Mouse (Mus musculus): ENCODE measurements at regions not wholly inside any gene's neighbourhood (a gene's known extent, or its start where the extent isn't known, plus 50 kb on each side); places are given as distances from the start of the nearest gene placed in this dataset.
A peak's percentile ranks its signal among the peaks of the same experiment; 100 is the strongest.
"Not testable (repeated sequence)": the region's sequence is repeated elsewhere in the genome, so short reads cannot be mapped to it uniquely, and the experiment has no call there.

DNA sequence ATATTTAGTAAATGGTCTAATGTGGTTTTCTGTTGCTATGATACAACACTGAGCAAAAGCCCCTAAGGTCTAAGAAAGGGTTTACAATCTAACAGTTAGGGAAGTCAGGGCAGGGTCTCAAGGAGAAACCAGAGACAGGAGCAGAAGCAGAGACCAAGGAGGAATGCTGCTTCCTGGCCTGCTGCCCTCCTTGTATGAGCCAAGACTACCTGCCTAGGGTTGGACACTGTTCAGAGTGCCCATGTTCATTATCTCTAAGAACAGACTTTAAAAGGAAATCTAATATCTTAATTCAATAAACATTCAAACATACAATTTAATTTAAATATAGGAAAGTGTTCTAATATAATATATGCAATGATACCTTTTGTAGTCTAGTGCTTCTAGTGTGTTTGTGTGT lies 63.0 kb upstream of the Tmem106b start:
- no peak for DNase-seq (ENCODE audit: low read depth, low spot score)

DNA sequence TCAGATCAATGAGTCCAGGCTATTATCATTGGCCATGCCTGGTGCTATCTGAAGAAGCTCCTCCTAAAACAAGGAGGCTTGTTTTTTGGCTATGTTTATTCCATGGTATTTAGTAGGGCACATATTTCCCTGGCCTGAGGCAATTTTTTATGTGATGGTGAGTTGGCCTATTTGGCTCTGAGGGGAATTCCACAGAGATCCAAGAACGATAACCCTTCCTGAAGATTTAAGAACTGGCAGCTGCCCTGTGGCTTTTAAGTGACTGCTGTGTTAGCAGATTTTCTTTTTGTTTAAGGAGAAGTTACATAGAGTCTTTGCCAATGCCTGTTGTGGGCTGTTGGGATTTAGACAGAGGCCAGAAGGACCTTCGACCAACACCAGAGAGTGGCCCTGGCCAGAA lies 74.9 kb upstream of the Tmem106b start:
- no peak for DNase-seq (ENCODE audit: low read depth, low spot score)

DNA sequence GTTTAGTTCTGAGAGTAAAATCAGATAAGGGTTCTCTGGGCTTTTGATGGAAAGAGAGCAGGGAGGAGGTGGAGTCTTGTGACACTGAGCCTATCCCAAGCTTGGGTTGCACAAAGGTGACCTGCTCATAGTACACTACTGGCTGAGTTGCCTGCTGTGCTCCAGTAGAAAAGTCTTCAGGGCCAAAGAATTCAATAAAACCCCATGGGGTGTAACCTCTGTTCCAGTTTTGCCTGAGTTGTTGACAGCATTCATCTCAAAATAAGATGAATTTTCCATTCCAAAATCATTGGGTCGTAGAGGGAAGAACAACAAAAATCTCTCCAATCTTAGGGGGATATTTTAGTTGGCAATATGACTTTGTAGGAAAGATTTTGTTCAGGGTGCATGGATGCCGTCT lies 75.8 kb upstream of the Tmem106b start:
- no peak for DNase-seq (ENCODE audit: low read depth, low spot score)

DNA sequence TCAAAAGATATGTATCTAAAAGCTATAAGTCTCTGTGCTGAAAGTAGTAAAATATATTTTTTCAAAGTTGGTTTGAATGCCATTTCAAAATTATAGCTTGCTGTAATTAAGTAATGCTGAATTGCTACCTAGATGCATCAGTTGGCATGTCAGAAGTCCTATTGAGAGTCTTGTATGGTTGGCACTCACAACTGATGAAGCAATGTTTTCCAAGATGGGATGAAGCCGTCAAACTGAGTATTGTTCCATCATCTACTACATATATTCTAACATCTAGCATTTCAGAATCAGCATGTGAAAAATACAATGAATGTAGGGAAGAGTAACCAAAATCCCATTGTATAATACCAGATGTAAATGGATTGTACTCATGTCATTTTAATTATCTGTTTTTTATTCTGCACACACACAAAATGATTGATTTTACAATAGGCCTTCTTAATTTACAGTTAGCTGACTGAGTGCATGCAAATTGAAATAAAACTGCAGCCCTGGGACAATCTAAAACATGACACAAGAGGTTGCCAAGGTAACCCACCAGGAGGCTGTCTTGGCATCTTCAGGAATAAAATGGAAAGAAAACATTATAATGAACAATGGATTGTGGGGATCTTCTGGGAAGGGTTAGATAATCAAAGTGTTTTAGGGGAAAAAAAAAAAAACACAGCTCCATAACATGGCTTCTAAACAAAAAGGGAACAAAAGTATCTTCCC lies 92.2 kb upstream of the Tmem106b start:
- DNase-seq (ENCODE audit: low read depth, low spot score): no peak

DNA sequence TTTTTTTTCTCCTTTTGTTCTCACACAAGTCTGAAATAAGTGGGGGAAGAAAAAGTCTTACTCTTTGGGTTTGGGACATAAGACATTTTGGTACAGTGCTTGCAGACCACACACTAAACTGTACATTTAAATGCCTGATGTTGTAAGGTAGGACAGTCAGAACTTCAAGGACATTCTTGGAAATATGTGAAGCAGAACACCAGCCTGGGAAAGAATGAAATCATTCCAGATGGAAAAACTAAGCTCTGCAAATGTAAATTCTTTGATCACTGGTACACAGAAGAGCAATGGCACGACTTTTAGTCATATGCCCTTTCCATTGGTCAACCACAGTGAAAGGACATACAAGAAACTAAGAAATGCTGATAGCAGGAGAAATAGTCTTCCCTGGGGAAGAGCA lies 98.0 kb upstream of the Tmem106b start:
- no peak for DNase-seq (ENCODE audit: low read depth, low spot score)

DNA sequence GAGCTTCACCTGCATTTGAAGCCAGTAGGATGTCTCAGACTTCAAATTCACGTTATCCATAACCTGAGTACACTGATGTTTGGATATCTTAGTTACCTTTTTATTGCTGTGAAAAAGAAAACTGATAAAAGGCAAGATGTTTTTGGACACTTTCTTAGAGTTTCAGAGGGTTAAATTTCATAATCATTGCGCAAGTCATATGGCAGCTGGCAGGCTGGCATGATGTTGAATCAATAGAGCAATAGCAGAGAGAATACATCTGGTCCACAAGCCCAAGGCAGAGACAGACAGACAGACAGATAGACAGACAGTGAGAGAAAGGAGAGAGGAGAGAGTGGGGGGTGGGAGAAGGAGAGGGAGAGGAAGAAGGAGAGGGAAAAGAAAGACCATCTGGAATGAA lies 102.3 kb upstream of the Tmem106b start:
- DNase-seq (ENCODE audit: low read depth, low spot score): no peak

DNA sequence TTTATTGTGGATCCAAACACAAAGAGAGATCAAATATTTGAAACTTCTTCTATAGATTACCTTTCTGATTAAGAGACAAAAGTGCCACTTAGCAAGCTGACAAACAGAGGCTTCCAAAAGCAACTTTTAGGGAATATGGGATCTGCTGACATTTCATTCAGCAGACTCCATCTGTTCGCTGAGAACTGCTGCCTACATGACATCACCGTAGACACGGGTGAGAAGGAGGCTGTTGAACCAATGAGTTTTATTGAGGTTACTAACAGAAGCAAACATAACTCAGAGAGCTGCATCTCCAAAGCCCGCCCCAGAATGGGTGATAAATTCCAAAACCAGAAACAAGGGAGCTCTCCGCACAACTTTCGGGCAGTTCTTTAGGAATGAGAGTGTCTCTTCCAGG lies 111.8 kb upstream of the Tmem106b start:
- peak; percentile 41 for DNase-seq (ENCODE audit: low read depth, low spot score)

DNA sequence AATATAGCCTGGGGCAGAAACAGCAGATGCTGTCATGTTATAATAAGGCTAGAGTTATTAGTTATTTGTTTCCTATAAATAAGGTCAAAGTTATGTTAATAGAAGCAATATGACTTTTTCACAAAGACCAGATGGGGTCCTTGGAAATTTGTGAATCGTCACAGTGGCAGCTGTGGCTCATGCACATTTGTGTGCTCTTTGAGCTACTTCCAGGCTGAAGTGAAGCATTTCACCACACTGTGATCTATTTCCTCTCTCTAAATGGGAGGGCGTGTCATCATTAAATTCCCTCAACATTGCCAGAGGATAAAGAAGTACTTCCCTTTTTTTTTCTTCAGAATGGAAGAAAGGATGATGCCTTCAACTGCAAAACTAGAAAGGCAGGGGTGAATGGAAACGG lies 157.9 kb upstream of the Tmem106b start:
- DNase-seq (ENCODE audit: low read depth, low spot score): no peak

DNA sequence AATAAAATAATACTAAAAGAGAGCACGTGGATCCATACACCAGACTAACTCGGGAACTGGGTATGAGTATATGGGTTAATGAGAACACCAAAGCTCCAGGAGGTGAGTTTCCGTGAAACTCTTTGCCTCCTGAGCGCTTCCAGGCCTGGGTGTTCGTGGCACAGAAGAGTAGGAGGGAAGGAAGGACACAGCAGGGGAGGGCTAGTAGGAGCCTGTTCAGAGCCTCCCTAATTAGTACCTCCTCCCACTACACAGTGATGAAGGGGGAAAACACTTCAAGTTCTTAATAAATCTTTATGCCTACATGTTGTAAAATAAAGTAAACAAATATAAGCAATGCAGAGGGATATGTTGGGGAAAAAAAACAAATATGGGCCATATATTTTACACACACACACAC lies 143.7 kb upstream of the Thsd7a start:
- DNase-seq (ENCODE audit: low read depth, low spot score): no peak

DNA sequence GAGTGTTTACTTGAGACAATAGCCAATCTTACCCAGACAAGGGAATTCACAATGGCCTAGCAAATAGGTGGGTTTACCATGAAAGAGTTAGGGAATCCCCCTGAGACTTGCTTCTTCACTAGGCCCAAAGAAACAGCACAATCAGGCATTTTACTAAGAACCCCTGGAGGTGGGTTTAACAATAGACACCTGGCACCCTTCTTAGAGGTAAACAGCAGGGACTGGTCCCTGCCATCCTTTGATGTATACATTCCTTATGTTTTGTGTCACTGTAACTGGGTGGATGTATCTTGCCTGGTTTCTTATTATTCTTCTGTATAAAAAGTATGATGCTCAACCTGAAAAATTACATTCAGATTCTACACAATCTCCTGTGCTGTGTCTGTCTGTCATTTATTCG lies 127.7 kb upstream of the Thsd7a start:
- not testable (repeated sequence) for DNase-seq (ENCODE audit: low read depth, low spot score)

DNA sequence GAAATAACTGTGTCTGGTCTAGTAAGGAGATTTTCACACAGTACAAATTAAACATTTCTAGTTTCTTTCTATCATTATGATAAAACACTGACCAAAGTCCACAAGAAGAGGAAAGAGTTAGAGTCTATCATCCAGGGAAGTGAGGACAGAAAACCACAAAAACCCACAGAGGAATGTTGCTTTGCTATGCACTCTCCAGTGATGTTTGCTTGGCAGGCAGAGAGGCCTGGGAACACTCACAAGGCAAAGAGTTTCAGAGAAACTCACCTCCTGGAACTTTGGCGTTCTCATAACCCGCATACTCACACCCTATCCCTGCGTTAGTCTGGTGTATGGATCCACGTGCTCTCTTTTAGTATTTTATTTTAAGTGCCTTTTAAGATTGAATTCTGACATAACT lies 127.2 kb upstream of the Thsd7a start:
- DNase-seq (ENCODE audit: low read depth, low spot score): no peak

DNA sequence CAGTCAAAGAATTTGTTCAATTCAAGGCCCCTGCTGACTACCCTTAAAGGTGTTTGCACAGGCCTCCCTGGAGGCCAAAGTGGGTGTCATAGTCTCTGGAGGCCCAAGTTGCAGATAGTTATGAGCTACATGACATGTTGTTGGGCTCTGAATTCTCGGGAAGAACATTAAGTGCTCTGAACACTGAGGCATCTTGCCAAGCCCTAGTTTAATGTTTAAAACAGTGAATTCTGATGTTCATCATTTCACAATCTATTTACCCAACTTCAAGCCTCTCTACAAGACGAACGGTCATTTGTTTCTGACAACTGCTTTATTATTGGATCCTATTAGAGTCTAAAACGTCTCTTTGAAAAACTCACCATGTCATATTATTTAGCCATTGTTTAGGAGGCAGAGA lies 119.0 kb upstream of the Thsd7a start:
- no peak for DNase-seq (ENCODE audit: low read depth, low spot score)

DNA sequence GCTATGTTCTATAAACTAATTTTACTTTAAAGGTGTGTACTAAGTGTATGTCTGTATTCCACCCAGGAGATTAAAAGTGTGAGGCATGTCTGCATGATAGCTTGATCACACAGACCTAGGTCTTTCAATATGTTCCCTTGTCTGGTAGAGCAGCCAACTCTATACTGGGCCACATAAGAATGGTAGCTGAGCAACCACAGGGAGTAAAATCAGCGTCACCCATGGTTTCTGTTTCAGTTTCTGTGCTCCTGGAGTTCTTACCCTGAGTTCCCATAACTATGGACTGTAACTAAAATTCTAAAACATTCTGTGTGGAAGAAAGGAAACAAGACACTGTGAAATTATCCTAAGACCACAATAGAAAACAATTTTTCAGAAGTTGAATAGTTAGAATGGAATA lies 102.8 kb upstream of the Thsd7a start:
- no peak for DNase-seq (ENCODE audit: low read depth, low spot score)

DNA sequence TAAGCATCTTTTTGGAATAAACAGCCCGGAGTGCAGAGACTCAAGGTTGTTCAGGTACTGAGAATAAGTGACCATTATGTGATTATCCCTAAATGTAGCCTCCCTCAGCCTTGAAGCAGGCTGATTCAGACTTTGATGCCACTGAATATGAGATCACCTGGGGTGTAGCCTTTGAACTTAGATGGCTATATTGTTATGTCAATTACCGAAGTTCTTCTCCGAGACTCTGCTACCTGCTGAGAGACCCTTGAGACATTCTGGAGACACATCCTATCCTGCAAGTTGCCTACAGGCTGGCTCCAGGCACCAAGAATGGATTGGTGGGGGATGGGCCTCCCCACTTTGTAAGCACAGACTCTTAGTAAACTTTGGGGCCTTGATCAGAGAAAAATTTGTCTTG lies 85.9 kb upstream of the Thsd7a start:
- DNase-seq (ENCODE audit: low read depth, low spot score): not testable (repeated sequence)

DNA sequence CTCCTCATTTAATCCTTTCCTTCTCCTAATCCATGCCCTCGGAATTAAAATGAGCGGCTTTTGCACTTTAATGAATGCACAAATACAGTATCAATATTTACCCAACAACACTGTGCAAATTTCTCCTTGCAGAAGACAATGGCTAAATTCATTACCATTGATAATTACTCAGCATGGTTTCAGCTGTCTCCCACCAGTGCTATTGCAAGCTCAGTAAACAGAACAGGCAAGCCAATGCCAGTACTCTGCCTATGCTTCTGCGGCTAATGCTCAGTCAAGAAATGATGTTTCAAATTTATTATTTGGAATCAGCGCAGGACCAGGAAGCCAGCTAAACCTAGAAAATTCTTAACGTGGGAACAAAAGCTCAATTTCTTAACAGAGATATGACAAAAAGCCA lies 84.1 kb upstream of the Thsd7a start:
- DNase-seq (ENCODE audit: low read depth, low spot score): no peak

DNA sequence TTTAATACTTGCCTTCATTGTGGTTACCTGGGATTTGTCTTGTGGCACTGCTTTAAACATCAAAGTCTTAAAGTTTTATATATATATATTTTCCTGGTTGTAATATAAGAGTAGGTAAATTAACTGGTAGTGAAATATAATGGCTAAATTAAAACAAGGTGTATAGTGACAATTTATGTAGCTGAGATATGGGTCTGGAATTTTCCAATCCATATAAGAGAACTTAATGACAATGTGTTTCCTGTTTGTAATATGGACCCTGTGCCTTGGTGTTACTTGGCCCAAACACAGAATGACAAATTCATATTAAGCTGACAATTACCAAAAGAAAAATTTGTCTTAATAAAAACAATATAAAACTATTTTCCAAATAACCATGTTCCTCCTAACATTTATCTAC lies 82.7 kb upstream of the Thsd7a start:
- DNase-seq (ENCODE audit: low read depth, low spot score): no peak

DNA sequence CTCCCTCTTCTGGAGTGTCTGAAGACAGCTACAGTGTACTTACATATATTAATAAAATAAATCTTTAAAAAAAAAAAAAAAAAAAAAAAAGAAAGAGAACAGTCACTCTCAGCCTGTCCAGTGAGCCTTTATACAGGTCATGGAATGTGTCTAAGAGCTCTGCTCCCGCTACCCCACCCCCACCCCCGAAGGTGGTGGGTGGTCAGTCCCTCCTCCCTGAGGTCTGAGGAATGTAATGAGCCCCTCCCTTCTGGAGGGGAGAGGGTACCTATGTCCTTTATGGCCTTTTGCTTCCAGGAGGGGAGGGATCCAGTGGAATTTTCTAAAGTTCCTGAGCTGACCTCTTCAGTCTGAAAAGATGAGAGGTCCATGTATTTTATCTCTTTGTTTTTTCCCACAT lies 82.3 kb upstream of the Thsd7a start:
- no peak for DNase-seq (ENCODE audit: low read depth, low spot score)

DNA sequence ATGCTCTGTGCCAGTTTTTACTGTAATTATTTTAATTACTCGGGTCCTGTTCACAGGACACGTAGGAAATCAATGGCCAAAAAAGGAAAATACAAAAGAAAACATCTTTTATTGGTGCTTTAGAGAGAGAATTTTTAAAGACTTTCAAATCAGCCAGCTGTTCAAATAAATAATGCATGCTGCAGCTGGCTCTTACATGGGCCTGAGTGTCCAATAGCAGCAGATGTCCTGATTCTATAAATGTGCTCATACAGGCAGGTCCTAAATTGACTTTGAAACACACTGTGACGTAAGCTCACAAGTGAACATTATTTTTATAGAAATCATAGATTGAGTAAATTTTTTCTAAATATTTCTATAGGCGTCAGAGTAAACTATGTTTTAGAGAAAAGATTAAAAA lies 78.5 kb upstream of the Thsd7a start:
- no peak for DNase-seq (ENCODE audit: low read depth, low spot score)

DNA sequence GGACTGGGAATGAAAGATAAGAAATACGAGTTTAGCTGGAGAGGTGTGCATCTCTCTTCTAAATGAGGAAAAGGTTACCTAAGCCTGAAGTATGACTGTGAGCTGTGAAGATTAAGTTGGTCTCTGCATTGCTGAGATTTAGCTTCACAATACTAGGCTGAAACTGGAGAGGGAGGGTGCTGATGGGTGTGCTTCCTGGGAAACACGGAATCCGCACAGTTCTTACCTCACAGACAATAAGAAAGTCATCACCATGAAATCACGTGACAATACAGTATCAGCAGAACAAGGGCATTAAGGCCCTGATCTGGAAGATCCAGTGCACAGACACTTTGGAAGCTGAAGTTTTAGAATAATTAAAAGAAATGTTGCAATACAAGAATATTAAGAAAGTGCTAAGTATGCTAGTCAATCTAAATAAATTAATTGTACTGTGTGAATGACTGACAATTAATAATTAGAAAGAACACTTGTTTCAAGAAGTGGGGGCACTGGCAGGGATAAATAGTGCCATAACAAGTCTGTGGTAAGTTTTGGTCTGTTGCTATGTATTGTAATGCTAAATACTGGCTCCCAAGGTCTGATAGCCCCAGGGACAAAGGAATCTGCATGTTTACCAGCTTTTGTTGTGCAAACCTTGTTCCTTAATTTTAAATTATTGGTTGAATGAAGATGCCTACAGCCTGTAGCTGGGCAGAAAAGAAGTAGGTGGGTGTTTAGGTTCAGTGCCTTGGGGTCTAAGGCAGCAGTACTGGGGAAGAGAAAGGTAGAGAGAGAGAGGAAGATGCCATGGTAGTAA lies 66.0 kb upstream of the Thsd7a start:
- DNase-seq (ENCODE audit: low read depth, low spot score): no peak

DNA sequence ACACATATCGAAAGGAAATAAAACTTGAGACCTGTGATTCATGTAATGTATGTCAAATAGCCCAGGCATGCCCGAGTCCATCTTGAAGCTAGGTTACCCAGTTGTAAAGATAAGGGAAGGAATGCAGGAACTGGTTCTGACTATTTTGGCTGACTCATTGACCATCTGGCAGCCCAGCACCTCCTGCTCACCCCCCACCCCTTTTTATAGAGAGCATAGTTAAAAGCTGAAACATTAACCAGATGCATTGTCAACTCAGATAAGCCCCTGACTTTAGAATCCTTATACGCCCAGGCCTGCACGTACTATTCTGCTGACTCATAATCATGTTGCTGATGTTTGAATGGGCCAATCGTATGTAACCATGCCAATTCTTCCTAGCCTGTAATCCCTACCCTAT lies 64.6 kb upstream of the Thsd7a start:
- not testable (repeated sequence) for DNase-seq (ENCODE audit: low read depth, low spot score)

DNA sequence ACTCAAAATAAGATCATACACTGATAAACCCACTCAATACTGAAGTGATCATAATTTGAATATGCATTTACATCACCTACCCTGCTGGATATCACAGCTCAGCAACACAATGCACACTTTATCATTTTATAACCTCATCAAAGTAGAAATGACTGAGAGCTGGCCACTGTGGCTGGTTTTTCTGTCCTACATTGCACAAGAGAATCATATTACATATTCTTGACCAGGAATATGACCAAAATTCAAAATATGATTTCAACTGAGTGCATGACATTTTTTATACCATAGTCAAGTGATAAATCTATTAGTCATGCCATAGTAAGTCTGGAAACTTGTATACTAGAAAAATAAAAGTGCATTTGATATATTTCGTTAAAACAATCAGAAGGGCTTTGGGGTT lies 63.3 kb upstream of the Thsd7a start:
- DNase-seq (ENCODE audit: low read depth, low spot score): no peak

DNA sequence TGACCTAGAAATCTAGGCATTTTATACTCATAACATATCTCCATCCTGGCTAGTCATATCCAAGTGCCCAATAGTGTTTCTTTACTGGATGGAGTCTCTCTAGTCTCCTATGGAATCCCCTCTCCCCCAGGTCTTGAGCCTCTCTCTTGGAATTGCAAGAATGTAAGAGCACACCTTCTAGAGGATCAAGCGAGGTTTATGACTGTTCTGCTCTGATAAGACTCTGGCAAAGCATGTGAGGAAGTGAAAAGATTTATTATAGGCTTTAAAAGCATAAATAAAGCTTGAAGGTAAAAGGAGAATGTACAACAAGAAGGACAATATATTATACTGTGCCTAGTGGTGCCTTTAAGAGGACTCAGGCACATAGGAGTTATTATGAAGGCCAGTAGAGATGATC lies 62.8 kb upstream of the Thsd7a start:
- no peak for DNase-seq (ENCODE audit: low read depth, low spot score)

DNA sequence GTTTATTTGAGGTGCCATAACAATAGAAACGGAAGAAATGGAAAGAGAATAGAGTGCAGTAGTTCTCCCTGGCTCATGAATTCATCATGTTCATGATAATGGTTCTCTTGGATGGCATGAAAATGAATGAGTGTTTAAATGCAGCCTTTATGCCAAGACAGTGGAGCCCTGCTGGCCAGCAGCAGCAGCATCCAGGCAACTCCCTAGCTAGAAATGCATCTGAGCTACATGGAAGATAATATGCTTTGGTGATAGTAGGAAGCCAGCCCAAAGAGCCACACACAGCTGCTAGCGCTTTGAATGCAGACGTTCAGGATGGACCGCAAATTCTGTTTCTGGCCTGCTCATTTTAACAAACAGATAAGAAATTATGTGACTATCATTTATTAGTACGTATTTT lies 60.4 kb upstream of the Thsd7a start:
- DNase-seq (ENCODE audit: low read depth, low spot score): peak; percentile 19

All from telencephalon, adult 2 months (tissue).